ENCODE assay signal across 19 mouse cellular contexts in the genomic region with DNA sequence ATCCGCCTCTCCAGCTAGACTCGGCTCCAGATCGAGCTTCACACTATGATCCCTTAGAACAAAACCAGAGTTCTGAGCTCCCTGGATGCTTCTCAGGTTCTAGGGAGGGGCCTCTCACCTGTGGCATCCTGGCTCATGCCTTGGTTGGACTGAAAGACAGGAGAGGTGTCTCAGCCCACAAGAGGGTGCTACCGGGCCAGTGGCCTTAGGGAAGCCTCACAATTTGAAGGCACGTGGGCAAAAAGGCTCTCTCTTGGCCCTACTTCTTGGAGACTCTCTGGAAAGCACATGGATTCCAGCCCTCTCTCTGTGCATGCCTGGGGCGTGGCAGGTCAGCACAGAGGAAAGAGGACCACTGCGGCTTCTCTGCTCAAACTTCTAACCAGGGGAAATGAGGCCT.
DNase-seq lines count a peak whose midpoint lies in the region; ATAC-seq and TF ChIP-seq lines count a peak whose summit lies in the region.
"Had no signal": no experiment of that assay in that cellular context is flagged by ENCODE, and none has a peak within 500 bp of the region (broad histone marks: within the 10 kb centered on the region; RNA-seq: fewer than 3 reads in every experiment).

No protein-coding gene starts in this region.

- DNase-seq in gastrocnemius, adult 2 months, result no peak
- no peak for DNase-seq in gastrocnemius, postnatal 36 days
- no peak for DNase-seq in limb, embryonic 10.5 days (ENCODE audit: low spot score)
- peak; percentile 29 for DNase-seq in urinary bladder, postnatal 14 days (ENCODE audit: low spot score)
- DNase-seq in urinary bladder, adult 2 months (ENCODE audit: low spot score), result no peak
- no peak for DNase-seq in stomach, postnatal 0 days (ENCODE audit: low spot score)
- no peak for DNase-seq in cerebellum, adult 9-11 months
- DNase-seq: adrenal gland, adult 8-10 months; cerebellum, postnatal 25 days; gastrocnemius, postnatal 14 days; kidney, adult 18-20 months; layer of hippocampus, adult 9-11 months; lung, embryonic 14.5 days; thymus, adult 2 months had no signal

- no peak overlapping the region for H3K4me3 ChIP-seq in gastrocnemius, adult 2 months
- no peak overlapping the region for H3K4me3 ChIP-seq in limb, embryonic 12.5 days (replicated peaks)
- no peak overlapping the region for H3K4me3 ChIP-seq in limb, embryonic 10.5 days
- no peak overlapping the region for H3K4me3 ChIP-seq in stomach, postnatal 0 days (ENCODE audit: low read depth, low read length)
- H3K4me3 ChIP-seq: heart, embryonic 13.5 days; hindbrain, embryonic 12.5 days; midbrain, embryonic 10.5 days had no signal

- no peaks in the 10 kb centered on the region for H3K27me3 ChIP-seq in limb, embryonic 12.5 days
- H3K27me3 ChIP-seq in limb, embryonic 10.5 days (ENCODE audit: low read depth, poor library complexity, severe bottlenecking), result no peaks in the 10 kb centered on the region
- H3K27me3 ChIP-seq in stomach, postnatal 0 days (ENCODE audit: control insufficient read depth, insufficient read depth, low read length), result no peaks in the 10 kb centered on the region
- H3K27me3 ChIP-seq: heart, embryonic 13.5 days; hindbrain, embryonic 12.5 days had no signal

- peaks cover 98% of the 10 kb centered on the region for H3K36me3 ChIP-seq in limb, embryonic 12.5 days
- H3K36me3 ChIP-seq in limb, embryonic 10.5 days, result peaks cover 98% of the 10 kb centered on the region
- peaks cover 23% of the 10 kb centered on the region for H3K36me3 ChIP-seq in stomach, postnatal 0 days (ENCODE audit: control insufficient read depth, insufficient read depth, low read length)

- intact Hi-C loops in gastrocnemius, adult 2 months (cut with DNase I), result no loop called here
- intact Hi-C loops in gastrocnemius, postnatal 36 days (cut with DNase I), result no loop called here

- no peak overlapping the region for H3K9ac ChIP-seq in limb, embryonic 12.5 days (replicated peaks)
- H3K9ac ChIP-seq in stomach, postnatal 0 days (ENCODE audit: low read length), result no peak overlapping the region
- H3K9ac ChIP-seq: heart, embryonic 13.5 days; hindbrain, embryonic 12.5 days; lung, embryonic 14.5 days had no signal

- no peak overlapping the region for H3K4me2 ChIP-seq in limb, embryonic 12.5 days
- H3K4me2 ChIP-seq in stomach, postnatal 0 days (replicated peaks; ENCODE audit: low read depth), result no peak overlapping the region
- H3K4me2 ChIP-seq: heart, embryonic 13.5 days; hindbrain, embryonic 12.5 days; lung, embryonic 14.5 days had no signal

- no peak overlapping the region for H3K27ac ChIP-seq in gastrocnemius, adult 2 months
- 0 out of 2 replicates have a peak overlapping the region, but pooled peaks have one; percentile 4 for H3K27ac ChIP-seq in limb, embryonic 12.5 days
- H3K27ac ChIP-seq in limb, embryonic 10.5 days, result no peak overlapping the region
- H3K27ac ChIP-seq in stomach, postnatal 0 days (replicated peaks), result no peak overlapping the region
- H3K27ac ChIP-seq: heart, embryonic 13.5 days; hindbrain, embryonic 12.5 days; midbrain, embryonic 10.5 days had no signal

- no peak for TF ChIP-seq EP300 in stomach, postnatal 0 days (optimal IDR thresholded peaks at IDR 0.05)

- H3K9me3 ChIP-seq in limb, embryonic 12.5 days, result no peaks in the 10 kb centered on the region
- no peaks in the 10 kb centered on the region for H3K9me3 ChIP-seq in limb, embryonic 10.5 days (replicated peaks)
- no peaks in the 10 kb centered on the region for H3K9me3 ChIP-seq in stomach, postnatal 0 days (ENCODE audit: control insufficient read depth, low read length)
- H3K9me3 ChIP-seq: heart, embryonic 13.5 days; hindbrain, embryonic 12.5 days; midbrain, embryonic 10.5 days had no signal

- no peak for ATAC-seq in limb, embryonic 12.5 days (ENCODE audit: insufficient number of reproducible peaks, insufficient read depth, low FRiP score, low TSS enrichment, low read depth)
- ATAC-seq in stomach, postnatal 0 days (ENCODE audit: low FRiP score, low TSS enrichment), result no peak
- ATAC-seq: forebrain, embryonic 16.5 days had no signal

- WGBS in limb, embryonic 12.5 days, result 78% methylated on average over 7 of the region's 7 CpGs
- 87% methylated on average over 7 of the region's 7 CpGs for WGBS in limb, embryonic 10.5 days
- WGBS in stomach, postnatal 0 days, result 63% methylated on average over 7 of the region's 7 CpGs

- peak; percentile 29 for TF ChIP-seq CTCF in gastrocnemius, adult 2 months (IDR thresholded peaks at IDR 0.05)
- TF ChIP-seq CTCF in stomach, postnatal 0 days (IDR thresholded peaks at IDR 0.05; ENCODE audit: low read depth), result peak; percentile 60

- no peaks in the 10 kb centered on the region for H3K4me1 ChIP-seq in limb, embryonic 12.5 days (replicated peaks)
- no peaks in the 10 kb centered on the region for H3K4me1 ChIP-seq in limb, embryonic 10.5 days
- no peaks in the 10 kb centered on the region for H3K4me1 ChIP-seq in stomach, postnatal 0 days (replicated peaks; ENCODE audit: control insufficient read depth, insufficient read depth)
